Mouse (Mus musculus): ENCODE measurements at regions not wholly inside any gene's neighbourhood (a gene's known extent, or its start where the extent isn't known, plus 50 kb on each side); places are given as distances from the start of the nearest gene placed in this dataset.
A peak's percentile ranks its signal among the peaks of the same experiment; 100 is the strongest.

DNA sequence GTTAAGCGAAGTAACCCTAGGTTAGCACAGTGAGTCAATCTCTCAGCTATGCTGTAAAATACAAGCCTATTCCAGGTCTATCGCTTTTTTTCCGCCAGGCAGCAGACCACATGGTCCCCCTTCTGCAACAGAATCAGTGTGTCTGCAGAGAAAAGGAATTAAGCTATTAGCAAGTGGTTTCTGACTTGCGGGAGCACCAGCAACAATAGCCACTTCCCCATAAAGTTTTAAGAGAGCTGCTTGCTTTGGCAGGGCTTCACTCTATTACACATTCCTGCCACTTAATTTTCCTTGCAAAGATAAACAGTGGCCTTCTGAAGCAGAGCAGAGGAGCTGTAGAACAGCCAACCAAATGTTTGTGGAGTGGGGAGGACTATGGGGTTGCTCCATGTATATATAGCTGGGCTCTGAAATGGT, 59.8 kb upstream of the Osmr start:
- no peak for DNase-seq

DNA sequence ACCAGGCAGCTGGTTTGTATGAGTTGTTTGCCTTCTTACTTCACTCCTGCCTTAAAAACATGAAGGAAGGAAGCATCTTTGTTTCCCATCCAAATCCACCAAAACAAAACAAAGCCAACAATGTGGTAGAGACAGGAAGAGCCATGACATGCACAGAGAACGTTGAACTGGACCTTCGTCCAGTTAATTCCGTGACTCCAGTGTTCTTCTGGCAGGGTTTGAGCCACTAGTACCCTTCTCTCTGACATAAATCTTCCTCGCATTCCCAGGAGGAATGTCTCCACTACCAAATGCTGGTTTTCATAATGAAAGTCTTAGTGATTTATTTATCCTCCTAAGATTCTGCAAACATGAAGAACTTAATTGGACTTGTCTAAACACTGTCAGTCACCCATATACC, 66.7 kb upstream of the Osmr start:
- DNase-seq = no peak

DNA sequence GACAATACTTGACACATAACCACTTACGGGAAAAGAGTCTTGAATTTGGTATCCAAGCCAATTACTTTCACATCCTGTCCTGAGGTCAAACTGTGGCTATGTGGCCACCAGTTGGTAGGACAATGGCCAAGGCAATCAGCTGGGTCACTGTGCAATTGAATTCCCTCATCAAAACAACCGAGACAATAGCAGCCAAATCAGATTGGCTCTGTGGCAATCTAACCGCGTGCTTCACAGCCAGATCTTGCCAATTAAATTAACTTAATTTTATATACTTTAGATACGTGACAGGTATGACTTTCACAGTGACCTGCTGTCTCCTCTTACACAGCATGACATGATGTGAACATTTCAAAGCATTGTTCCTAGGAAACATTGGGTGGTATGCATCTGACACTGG, 74.5 kb upstream of the Osmr start:
- no peak for DNase-seq

DNA sequence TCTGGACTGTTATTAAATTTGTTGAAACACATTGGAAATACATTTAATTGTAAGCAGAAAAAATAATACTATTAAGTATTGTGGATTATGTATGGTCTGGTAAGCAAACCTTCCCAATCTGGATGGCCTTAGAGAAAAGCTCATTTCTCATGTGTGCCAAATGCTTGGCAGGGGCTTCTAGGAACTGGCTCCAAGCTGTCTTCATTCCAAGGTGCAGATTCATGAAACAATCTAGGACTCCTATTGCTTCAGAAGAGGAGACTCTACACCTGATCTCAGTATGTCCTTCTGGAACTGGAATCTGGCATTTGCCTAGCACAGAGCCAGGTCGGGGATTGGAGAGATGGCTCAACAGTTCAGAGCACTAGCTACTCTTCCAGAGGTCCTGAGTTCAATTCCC, 74.9 kb upstream of the Osmr start:
- no peak for DNase-seq

DNA sequence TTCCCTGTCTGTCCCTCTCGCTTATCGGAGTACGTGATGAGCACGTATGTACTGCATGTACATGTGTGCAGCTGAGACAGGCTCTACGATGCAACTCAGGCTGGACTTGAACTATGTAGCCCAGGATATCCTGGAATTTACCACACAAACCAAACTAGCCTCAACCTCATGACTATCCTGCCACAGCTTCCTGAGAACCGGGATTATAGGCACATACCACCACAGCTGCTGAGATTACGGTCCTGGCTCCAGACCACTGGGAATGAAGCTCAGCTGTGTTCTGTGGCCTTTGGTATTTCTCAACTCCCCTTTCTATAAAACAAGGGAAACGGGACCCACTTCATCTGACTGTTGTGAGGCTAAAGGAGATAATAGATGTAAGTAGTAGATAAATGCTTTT, 75.7 kb upstream of the Osmr start:
- DNase-seq = no peak

DNA sequence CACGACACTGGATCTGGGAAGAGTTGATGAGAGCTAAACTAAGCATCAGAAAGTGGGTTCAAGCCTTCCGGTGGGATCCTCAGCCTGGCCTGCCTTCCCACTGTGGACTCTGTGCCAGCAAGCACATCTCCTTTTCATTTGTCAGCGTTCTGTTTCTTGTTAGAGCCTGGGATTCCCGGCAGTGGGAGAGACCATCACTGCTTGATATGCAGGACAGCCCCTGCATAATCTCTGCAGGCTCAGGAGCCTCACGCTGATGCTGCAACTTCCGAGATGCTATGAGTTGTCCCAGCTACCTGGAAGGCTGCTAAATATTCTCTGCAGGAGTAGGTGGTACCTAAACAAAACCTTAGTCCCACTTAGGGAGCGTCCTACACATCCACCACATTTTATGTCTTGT, 78.8 kb upstream of the Osmr start:
- no peak for DNase-seq

DNA sequence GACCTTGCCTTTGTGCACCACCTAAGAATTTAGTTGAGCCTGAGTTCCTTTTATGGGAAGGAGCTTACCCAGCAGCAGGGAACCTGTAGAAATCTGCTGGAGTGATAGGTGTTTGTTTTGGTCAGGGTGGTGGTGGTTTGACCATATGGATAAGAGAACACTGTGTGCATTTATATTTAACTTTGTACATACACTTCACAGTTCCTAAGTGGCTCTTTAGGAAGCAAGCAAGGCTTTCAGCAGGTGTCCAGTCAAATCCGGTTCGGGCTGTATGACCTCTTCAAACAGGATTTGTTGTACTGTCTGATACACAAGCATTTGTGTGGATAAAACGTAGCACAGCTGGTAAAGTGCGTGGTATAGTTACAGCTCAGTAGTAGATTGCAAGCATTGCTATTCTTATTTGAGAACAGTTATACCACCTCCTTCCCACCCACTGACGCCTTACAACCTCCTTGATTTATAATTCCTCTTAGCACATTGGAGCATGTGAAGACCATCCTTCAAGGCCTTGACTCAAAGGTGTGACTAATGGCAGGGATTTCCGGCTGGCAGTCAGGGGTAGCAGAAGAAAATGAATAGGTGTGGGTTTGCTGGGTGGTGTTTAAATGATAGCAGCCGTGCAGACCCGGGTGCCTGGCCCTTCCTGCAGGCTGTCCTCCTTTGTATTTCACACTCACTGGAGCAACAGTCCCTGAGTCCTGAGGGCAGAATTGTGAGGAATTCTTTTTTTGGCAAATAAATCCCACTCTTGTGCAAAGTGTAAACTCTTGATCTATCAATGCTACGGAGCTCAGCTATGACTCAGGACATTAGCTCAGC, 79.4 kb upstream of the Osmr start:
- no peak for DNase-seq

DNA sequence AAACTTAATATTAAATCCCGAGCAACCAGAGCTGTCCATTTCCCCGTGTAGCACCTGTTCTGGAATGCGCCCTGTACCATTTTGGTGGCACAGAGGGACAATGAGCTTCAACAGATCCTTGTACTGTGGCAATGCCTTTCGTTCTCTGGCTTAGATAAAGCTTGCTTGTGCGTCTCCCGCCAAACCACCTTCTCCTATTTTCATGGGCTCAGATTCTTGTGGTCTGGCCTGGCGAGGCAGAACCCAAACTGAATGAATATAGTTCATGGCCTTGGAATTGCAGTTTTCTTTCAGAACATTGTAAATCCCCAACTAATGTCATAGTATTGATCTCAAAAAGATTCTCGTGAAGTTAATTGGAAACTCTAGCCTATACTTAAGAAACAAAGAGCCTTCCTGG, 85.1 kb upstream of the Osmr start:
- no peak for DNase-seq

DNA sequence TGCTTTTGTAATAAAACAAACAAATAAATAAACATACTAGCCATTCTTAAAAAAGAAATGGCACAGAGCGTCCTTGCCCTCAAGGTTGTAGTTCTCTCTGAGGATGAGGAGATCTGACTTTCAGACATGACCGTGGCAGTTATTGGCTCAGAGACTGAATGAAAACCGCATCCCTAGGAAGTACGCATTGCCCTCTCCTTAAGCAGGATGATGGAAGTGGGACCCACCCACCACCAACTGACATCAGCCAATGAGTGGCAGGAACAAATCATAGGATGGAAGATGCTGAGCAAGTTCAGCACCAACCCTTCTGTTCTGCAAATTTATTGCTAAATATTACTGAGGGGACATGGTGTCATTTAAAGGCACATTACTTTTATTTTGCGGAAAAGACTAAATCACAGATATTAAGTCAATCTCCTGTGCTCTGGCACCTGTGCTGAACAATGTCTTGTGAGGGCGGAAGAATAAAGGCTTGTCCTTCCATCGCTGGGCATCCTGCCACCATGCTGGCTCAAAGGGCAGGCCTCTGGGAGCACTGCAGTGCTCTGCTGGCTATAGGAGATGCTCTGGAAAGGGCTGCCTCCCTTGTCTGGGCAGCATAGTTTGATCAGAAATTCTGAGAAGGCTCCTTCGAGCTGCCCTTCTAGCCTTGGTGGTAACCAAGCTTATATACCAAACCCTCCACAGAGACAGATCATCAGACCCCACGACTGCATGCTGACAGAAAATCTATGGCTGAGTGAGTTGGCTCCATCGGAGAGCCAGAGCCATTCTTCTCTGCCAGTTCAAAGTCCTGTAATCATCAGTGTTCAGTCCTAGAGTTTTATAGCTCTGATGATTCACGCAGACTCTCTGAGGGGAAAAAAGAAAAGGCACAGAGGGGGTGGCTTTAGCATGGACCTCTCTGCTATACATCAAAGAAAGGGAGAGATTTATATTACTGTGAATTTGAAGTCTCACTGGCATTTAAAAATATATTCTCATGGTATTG, 86.3 kb upstream of the Osmr start:
- peak; percentile 9 for DNase-seq

DNA sequence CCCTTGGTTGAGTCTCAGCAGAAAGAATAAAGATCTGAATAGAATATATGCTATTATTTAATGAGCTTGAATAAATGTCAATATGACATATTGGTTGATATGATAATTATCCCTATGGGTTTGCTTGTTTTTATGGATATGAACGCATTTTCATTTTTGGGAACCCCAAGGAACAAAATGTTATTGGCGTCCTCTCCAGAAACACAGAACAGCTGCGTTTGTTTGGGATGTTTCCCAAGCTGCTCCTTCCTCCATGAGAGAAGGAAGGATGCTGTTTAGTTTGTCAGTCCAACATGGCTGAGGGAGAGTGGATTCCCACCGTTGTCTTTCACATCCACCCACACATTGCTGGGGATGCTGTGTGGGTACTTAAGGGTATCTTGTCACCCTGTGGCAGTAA, 89.9 kb upstream of the Osmr start:
- DNase-seq = no peak

DNA sequence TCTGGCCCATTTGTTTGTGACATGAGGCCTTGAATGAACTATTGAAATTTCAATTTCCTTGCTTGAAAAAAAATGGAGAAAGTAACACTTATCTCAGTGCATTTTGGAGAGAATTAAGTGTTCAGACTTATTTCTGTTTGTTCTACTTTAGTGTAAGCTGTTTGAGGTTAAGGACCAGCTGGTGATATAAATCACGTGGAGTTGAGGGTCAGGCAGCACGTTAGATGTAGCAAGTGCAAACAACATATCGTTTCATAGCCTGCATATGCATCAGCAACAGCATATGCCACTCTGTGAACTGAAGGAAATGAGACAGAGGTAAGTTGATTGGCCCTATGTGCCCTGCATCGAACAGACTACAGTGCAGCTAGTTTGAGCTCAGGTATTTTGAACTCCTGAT, 90.7 kb upstream of the Osmr start:
- no peak for DNase-seq

DNA sequence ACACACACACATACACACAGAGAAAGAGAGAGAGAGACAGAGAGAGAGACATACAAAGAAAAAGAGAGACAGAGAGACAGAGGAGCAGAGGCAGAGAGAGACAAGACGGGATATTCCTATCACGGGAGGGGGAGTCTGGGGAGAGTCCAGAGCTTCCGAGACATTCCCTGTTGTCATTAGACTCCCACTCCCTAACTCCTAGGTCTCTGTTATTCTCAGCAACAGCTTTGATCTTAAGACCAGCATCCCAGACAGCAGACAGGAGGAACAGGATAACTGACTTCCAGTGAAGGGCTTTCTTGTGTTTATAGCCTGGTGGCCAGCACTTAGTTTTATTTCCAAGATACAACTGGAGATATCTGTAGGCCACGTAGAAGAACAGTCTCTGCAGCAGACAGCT, 99.6 kb upstream of the Osmr start:
- no peak for DNase-seq

DNA sequence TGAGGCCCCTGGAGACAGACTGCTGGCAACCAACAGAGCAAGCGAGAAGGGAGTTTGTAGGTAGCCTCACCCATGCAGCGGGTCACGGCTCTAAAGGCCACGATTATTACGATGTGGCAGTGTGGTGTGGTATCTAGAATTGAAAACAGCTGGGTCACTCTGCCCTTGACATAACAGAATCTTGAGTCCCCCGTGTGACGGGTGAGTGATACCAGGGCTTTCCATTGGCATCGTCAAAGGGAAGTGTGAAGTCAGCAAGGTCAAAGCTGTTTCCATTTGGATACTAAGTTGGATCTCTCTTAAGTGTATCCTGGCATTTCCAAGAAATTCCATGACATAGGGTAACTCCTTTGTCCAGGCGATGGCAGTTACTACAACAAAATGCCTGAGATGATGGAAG, 106.7 kb upstream of the Osmr start:
- DNase-seq = no peak

DNA sequence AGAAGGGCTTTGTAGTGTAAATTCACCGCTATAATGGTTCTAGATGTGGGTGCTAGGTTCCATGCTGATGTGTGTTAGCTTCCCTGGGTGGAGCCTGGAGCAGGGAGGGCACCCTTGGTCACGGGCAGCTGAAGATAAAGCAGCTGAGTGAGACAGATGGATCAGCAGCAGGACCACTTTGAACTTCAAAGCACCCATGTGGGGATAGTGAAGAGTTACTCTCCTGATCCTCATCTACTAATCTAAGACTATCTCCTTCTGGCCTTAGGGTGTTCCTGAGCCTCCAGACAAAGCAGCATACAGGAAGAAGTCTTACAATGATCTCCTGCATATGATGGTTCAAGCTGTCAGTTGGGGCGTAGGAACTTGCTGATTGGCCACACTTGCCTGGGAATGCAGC, 107.1 kb upstream of the Lifr start:
- DNase-seq = no peak

DNA sequence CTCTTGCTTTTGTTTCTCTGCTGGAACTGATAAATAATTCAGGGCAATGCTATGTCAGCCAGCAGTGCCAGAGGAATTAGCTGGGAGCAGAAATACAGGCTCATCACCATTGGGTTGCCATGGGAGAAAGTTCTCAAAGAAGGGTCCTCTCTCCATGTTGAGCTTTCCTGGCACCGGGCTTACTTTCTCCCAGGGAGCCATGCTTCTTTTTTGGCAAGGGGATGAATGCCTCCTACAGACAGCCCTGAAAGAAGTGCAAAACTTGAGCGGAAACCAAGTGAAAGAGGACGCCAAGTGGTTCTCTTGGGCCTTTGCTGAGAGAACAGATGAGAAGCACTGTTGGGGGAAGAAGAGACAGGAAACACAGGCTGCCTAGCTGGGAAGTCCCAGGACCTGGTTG, 102.2 kb upstream of the Lifr start:
- peak; percentile 42 for DNase-seq

DNA sequence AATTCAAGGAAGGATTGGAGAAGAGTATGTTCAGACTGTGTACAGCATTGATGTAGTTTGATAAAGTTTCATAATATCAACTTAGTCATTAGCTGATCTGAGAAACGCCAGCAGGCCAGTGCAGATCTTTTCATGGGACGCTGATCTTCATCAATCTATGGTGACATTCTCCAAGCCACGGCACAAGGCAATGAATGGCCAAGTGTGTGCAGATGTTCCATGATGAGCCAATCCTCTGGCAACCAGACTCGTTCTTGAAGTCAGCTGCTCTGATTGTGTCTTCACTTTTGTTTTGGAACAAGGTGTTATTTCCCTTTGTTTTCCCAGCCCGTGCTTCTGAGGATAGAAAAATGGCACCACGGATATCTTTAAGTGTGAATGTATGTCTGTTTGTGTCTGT, 101.3 kb upstream of the Lifr start:
- no peak for DNase-seq

DNA sequence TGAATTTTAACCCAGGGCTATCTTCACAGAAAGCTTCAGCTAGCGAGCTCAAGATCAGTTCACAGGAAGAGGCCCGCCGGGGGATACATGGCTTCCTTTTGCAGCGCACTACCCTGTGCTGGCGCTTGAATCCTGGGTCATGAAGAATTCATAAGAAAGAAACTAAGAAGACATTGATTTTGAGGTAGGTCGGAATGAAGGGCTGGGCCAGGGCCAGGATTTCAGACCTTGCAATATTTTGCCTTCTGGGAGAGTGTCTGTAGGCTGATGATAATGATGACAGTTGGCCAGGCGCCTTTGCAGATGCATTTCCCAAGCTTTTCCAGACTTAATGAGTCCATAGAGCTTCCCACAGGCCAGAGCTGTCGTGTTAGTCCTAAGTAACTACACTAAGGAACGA, 97.2 kb upstream of the Lifr start:
- no peak for DNase-seq

DNA sequence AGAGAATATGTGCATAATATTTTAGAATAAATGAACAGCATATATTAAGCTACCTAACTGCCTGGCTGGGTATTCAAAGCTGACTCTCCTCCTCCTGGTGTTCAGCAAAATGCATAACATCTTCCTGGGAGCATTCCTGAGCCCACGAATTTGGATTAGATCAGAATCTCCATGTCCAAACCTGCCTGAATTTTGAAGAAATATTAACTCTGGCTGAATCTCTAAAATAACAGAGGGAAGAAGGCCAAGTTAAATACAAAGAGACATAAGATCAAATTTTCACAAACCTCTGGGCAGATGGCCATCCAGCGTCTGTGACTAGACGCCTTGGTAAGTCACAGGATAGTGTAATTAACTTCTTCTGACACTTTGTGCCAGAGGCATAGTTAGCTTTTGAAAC, 95.2 kb upstream of the Lifr start:
- DNase-seq = no peak

DNA sequence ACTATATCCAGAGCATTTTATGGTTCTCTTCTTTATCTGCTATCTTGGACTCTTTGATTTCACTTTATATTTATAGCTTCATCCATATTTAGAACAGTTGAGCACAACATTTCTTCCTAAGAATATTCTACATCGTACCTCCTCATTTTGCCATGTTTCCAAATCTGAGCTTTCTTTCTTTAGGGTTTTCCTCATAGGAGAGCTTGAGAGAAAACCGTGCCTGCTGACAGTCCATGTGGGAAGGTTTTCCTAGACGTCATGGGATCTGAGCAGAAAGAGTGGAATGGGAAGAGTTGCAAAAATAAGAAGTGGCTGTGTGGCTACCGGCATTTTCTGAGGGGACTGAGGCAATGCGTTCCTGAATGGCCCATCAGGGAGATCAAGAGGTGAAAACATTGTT, 92.5 kb upstream of the Lifr start:
- DNase-seq = no peak

DNA sequence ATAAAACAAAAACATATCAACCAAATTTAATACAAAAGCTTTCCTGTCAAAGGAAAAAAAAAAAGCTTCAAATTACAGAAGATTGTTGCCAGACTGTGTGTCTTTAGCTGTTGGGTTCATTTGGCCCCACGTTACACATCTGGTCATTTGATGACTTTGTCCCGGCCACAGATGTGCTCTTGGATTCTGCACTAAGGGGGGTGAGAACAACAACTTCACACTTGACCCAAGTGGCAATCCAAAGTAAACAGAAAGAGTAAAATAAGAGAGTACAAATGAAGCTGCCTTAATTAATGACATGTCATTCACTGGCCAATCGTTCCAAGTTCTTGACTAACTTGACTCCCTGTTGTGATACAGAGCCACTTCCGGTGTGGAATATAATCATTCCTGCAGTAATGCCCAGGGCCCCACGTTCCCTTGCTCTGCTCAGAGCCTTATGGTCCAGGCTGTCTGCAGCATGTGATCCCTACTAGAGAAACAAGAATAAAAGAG, 91.8 kb upstream of the Lifr start:
- no peak for DNase-seq

DNA sequence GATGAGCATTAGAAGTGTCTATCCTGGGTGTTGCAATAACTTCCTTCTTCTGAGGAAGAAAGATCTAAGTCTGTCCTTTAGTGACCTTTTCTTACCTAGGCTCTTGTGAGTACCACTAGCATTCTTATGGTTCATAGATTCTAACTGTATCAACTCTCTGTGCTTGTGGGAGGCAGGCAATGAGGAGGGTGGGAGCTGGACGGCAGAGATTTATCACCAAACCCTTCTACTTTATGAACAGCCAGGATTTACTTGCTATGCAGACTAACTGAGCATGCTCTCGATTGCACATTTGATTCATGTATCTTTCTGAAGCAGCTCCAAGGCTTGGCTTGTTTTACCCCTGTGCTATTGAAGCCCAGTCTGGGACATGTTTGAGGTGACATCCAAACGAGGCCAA, 90.7 kb upstream of the Lifr start:
- no peak for DNase-seq

DNA sequence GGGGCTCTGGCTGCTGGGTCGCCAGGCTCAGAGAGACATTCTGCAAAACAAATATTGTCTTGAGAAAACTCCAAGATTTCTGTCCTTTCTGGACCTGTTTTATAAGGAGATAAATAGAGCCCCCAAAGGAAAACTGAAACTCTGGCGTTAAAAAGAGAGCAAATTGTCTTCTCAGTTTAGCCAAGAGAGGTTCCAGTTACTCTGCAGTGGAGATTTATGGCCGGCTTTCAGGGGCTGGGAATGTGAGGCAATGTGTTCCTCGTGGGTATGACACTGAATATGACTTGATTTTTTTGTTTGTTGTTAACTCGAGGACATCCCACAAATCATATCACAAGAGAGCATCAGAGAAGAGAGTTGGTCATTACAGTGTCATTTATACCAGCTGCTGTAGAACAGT, 88.2 kb upstream of the Lifr start:
- DNase-seq = no peak

DNA sequence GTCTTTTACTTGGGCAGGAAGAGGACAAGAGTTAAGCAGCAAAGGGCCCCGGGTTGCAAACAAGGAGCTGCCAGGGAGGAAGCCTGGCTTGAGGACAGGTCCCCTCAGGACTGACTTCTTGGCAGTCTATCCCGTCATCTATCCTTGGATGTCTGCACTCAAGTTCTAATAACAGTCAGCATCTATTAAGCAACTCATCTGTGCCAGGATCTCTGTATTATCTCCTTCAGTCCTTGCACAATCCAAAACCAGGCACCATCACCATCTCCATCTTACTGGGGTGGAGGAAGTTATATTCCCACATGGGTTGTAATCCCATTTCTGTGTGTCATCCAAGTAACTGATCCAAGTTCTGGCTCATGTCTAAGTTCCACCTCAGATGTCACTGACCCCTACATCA, 87.1 kb upstream of the Lifr start:
- no peak for DNase-seq

DNA sequence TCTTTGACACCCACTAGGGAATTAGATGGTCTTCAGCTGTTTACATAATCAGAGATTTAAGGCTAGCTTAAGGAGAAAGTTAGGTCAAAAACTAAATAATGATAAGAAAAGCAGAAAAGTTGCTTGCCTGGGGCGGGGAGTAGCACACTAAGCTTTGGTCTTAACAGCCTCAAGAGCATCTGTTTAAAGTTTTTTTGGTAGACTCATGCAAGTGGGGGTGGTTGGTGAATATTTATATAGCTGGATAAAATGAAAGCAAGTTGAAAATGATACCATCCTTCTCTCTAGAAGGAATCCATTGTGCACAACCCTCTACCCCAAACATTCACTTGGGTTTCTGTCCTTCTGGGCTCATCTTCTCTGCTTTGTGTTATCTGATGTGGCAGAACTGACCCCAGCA, 85.3 kb upstream of the Lifr start:
- no peak for DNase-seq
